In genomic region chr4:62501534-62501933, GRCm38 (mm10) we compare ENCODE assay signal across 8 mouse cellular contexts. TPM values are rescaled to one million over a fixed set of nuclear protein-coding genes. Genes with fewer than 3 reads are reported as not detected.
DNase-seq lines count a peak whose midpoint lies in the region; ATAC-seq and TF ChIP-seq lines count a peak whose summit lies in the region.

No protein-coding gene starts in this region.

- H3K9me3 ChIP-seq in E14TG2a.4 (ENCODE audit: low read length): no peaks in the 10 kb centered on the region
- H3K9me3 ChIP-seq in forebrain, embryonic 16.5 days (ENCODE audit: control insufficient read depth, low read length): no peaks in the 10 kb centered on the region
- H3K9me3 ChIP-seq in liver, embryonic 15.5 days (replicated peaks): no peaks in the 10 kb centered on the region

- peaks cover 27% of the 10 kb centered on the region for H3K4me1 ChIP-seq in E14TG2a.4 (replicated peaks; ENCODE audit: low read depth, low read length)
- peaks cover 6% of the 10 kb centered on the region for H3K4me1 ChIP-seq in forebrain, embryonic 16.5 days (replicated peaks; ENCODE audit: control insufficient read depth, insufficient read depth, low read length)
- H3K4me1 ChIP-seq in liver, embryonic 15.5 days (replicated peaks): peaks cover 40% of the 10 kb centered on the region

- peaks cover 16% of the 10 kb centered on the region for H3K27me3 ChIP-seq in E14TG2a.4 (ENCODE audit: insufficient read depth, low read length)
- no peaks in the 10 kb centered on the region for H3K27me3 ChIP-seq in forebrain, embryonic 16.5 days (replicated peaks; ENCODE audit: control insufficient read depth, insufficient read depth, low read length)
- H3K27me3 ChIP-seq in liver, embryonic 15.5 days: no peaks in the 10 kb centered on the region

- H3K4me3 ChIP-seq in E14TG2a.4 (replicated peaks; ENCODE audit: low read length): peak overlapping the region; percentile 89
- H3K4me3 ChIP-seq in forebrain, embryonic 16.5 days (replicated peaks; ENCODE audit: low read length): peak overlapping the region; percentile 84
- H3K4me3 ChIP-seq in liver, embryonic 15.5 days (replicated peaks): peak overlapping the region; percentile 83

- H3K36me3 ChIP-seq in E14TG2a.4 (ENCODE audit: insufficient read depth, low read length): peaks cover 12% of the 10 kb centered on the region
- 0 out of 2 replicates have a peak, but pooled peaks cover 3% of the 10 kb centered on the region for H3K36me3 ChIP-seq in forebrain, embryonic 16.5 days (ENCODE audit: control insufficient read depth, insufficient read depth)
- no peaks in the 10 kb centered on the region for H3K36me3 ChIP-seq in liver, embryonic 15.5 days (replicated peaks)

- peak overlapping the region; percentile 54 for H3K4me2 ChIP-seq in forebrain, embryonic 16.5 days (ENCODE audit: low read length)
- peak overlapping the region; percentile 92 for H3K4me2 ChIP-seq in liver, embryonic 15.5 days

- peak overlapping the region; percentile 81 for H3K9ac ChIP-seq in forebrain, embryonic 16.5 days (replicated peaks; ENCODE audit: low read depth, low read length)
- H3K9ac ChIP-seq in liver, embryonic 15.5 days: peak overlapping the region; percentile 76

- no peak for TF ChIP-seq CTCF in E14TG2a.4 (conservative IDR thresholded peaks at IDR 0.05; ENCODE audit: low read length)

- no peak for DNase-seq in frontal cortex, postnatal 25 days (ENCODE audit: low spot score in 2 of 2)
- no peak for DNase-seq in spleen, adult 18-20 months
- no peak for DNase-seq in thymus, postnatal 14 days

- H3K27ac ChIP-seq in forebrain, embryonic 16.5 days (ENCODE audit: low read length): no peak overlapping the region
- H3K27ac ChIP-seq in liver, embryonic 15.5 days (replicated peaks): peak overlapping the region; percentile 55; the same call in 1 of the 2 replicates

- 2% methylated on average over 7 of the region's 7 CpGs for WGBS in forebrain, embryonic 16.5 days
- WGBS in liver, embryonic 15.5 days (ENCODE audit: insufficient replicate concordance): 8% methylated on average over 7 of the region's 7 CpGs

- ATAC-seq in frontal cortex, adult (ENCODE audit: low TSS enrichment): peak; percentile 5; the same call in 1 of the 2 replicates
- peak; percentile 17 for ATAC-seq in forebrain, embryonic 16.5 days
- ATAC-seq in liver, embryonic 15.5 days (ENCODE audit: insufficient read depth): no peak
- ATAC-seq in activated CD4-positive, CD25-positive, alpha-beta regulatory T cell, adult 4 months: no peak

RNA-seq across cellular contexts. Expression of gene Hdhd3, which starts 1.7 kb away (rescaled TPM):
- 9.7 and 10.8 TPM in 2 replicates for polyA plus RNA-seq in forebrain, embryonic 16.5 days (2015; fragmentation: Nextera tagmentation; extraction: Ambion mirVana)
- polyA plus RNA-seq in liver, embryonic 15.5 days (2015; fragmentation: Nextera tagmentation; extraction: Ambion mirVana): 7.8 and 9.6 TPM in 2 replicates
- polyA plus RNA-seq in activated CD4-positive, CD25-positive, alpha-beta regulatory T cell, adult 4 months (2017; shearing (Covaris generic)): 1 to 10 TPM; 1.1 to 2.4 TPM

RNA-seq across cellular contexts. Expression of gene Alad, which starts 18.2 kb away (rescaled TPM):
- 67.7 and 68.4 TPM in 2 replicates for polyA plus RNA-seq in forebrain, embryonic 16.5 days (2015; fragmentation: Nextera tagmentation; extraction: Ambion mirVana)
- 582 and 589 TPM in 2 replicates for polyA plus RNA-seq in liver, embryonic 15.5 days (2015; fragmentation: Nextera tagmentation; extraction: Ambion mirVana)
- 10 to 100 TPM; 68.8 to 82.3 TPM for polyA plus RNA-seq in activated CD4-positive, CD25-positive, alpha-beta regulatory T cell, adult 4 months (2017; shearing (Covaris generic))

RNA-seq across cellular contexts. Expression of gene Bspry, which starts 21.7 kb away (rescaled TPM):
- 0.62 and 0.71 TPM in 2 replicates for polyA plus RNA-seq in forebrain, embryonic 16.5 days (2015; fragmentation: Nextera tagmentation; extraction: Ambion mirVana)
- 0.22 and 0.32 TPM in 2 replicates for polyA plus RNA-seq in liver, embryonic 15.5 days (2015; fragmentation: Nextera tagmentation; extraction: Ambion mirVana)
- polyA plus RNA-seq in activated CD4-positive, CD25-positive, alpha-beta regulatory T cell, adult 4 months (2017; shearing (Covaris generic)): 1 to 10 TPM; 1.0 to 2.1 TPM

RNA-seq across cellular contexts. Expression of gene Pole3, which starts 23.3 kb away (rescaled TPM):
- polyA plus RNA-seq in forebrain, embryonic 16.5 days (2015; fragmentation: Nextera tagmentation; extraction: Ambion mirVana): 81.6 and 92.0 TPM in 2 replicates
- 51.3 and 52.9 TPM in 2 replicates for polyA plus RNA-seq in liver, embryonic 15.5 days (2015; fragmentation: Nextera tagmentation; extraction: Ambion mirVana)
- 10 to 100 TPM; 31.6 to 33.3 TPM for polyA plus RNA-seq in activated CD4-positive, CD25-positive, alpha-beta regulatory T cell, adult 4 months (2017; shearing (Covaris generic))

RNA-seq across cellular contexts. Expression of gene 4933430I17Rik, which starts 23.6 kb away (rescaled TPM):
- 0.58 and 0.61 TPM in 2 replicates for polyA plus RNA-seq in forebrain, embryonic 16.5 days (2015; fragmentation: Nextera tagmentation; extraction: Ambion mirVana)
- polyA plus RNA-seq in liver, embryonic 15.5 days (2015; fragmentation: Nextera tagmentation; extraction: Ambion mirVana): 0.06 and 0.15 TPM in 2 replicates
- under 1 TPM; 0.25 to 0.62 TPM for polyA plus RNA-seq in activated CD4-positive, CD25-positive, alpha-beta regulatory T cell, adult 4 months (2017; shearing (Covaris generic))

Comparison
In these comparisons a context has a peak if more than half of its experiments do, and no peak if none do; other contexts are left out.
1. ATAC-seq: peak in frontal cortex, adult (single experiment) and forebrain, embryonic 16.5 days (single experiment); none in liver, embryonic 15.5 days (single experiment) and activated CD4-positive, CD25-positive, alpha-beta regulatory T cell, adult 4 months (single experiment).
2. Peak in every context shown above with its lines, with median percentiles within 50 percentile points of each other: H3K4me3 ChIP-seq.